Mouse (Mus musculus) C2C12 (cell line): ENCODE results near the gene Traip. TPM values are rescaled to one million over a fixed set of nuclear protein-coding genes. Genes with fewer than 3 reads are reported as not detected.

ENCODE experiments used
- H3K27me3 ChIP-seq: one replicate; pipeline ENCODE4 v1.6.1; 2011; ENCODE audit not compliant: control insufficient read depth, insufficient read depth, insufficient read length
- H3K36me3 ChIP-seq: one replicate; pipeline ENCODE4 v1.6.1; 2011; ENCODE audit not compliant: control insufficient read depth, insufficient read depth
- H3K4me3 ChIP-seq: one replicate; pipeline ENCODE4 v1.5.1; 2011; ENCODE audit warnings: mild to moderate bottlenecking, control low read depth; ENCODE audit not compliant: poor library complexity, insufficient read depth, severe bottlenecking
- H3K79me2 ChIP-seq: one replicate; pipeline ENCODE4 v1.6.1; 2011; ENCODE audit not compliant: control insufficient read depth, insufficient read depth
- H3K79me3 ChIP-seq: one replicate; pipeline ENCODE4 v1.6.1; 2011; ENCODE audit warnings: low read depth, control low read depth
- H3ac ChIP-seq: one replicate; pipeline ENCODE3; 2011; ENCODE audit warnings: low read depth; ENCODE audit not compliant: control insufficient read depth, insufficient read length
- CEBPB ChIP-seq: IDR thresholded peaks from one replicate; pipeline ENCODE4 v1.6.1; 2011; ENCODE audit warnings: low read depth, mild to moderate bottlenecking, control low read depth, moderate library complexity
- CTCF ChIP-seq: IDR thresholded peaks from one replicate; pipeline ENCODE4 v1.5.1; 2011; ENCODE audit not compliant: control insufficient read depth, insufficient read depth, insufficient read length
- FOSL1 ChIP-seq: IDR thresholded peaks from one replicate; pipeline ENCODE4 v1.8.0; 2011; ENCODE audit warnings: mild to moderate bottlenecking, low read length; ENCODE audit not compliant: poor library complexity, insufficient read depth, severe bottlenecking
- MAX ChIP-seq: IDR thresholded peaks from one replicate; pipeline ENCODE4 v1.6.1; 2011; ENCODE audit warnings: mild to moderate bottlenecking, control low read depth
- MYOD1 ChIP-seq: IDR thresholded peaks from one replicate; pipeline ENCODE4 v1.6.1; 2011; ENCODE audit warnings: low read depth; ENCODE audit not compliant: control insufficient read depth, insufficient read length
- MYOG ChIP-seq: IDR thresholded peaks from one replicate; pipeline ENCODE4 v1.6.1; 2011; ENCODE audit not compliant: control insufficient read depth, insufficient read length; ENCODE audit errors: extremely low read depth
- USF1 ChIP-seq: IDR thresholded peaks from one replicate; pipeline ENCODE4 v1.6.1; 2011; ENCODE audit warnings: low read depth, mild to moderate bottlenecking, control low read depth, moderate library complexity
- polyA plus RNA-seq: library from polyadenylated mRNA; unstranded; fragments of >200 nt; fragmentation: generic; extraction: Trizol; gene quantifications from one replicate; pipeline ENCODE4 v1.2.1, GENCODE M21; 2012; ENCODE audit warnings: missing spikeins

The Traip gene
- polyA plus RNA-seq, 1 experiment, result 18.5 TPM

DNA sequence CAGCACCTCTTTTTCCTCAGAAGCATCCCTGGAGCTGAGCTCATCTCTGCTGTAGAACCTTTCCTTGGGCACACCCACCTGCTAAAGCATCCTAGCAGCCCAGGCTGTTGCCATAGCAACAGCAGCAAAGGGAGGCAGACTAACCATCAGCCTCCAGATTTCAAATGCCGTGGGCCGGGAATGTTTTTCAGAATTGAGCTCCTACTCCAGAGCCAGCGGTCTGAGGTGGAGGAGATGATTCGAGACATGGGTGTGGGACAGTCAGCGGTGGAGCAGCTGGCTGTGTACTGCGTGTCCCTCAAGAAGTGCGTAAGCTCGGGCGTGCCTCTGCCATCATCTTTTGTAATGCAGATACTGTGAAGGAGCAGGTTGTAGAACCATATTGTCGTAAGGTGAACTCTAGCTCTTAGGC, 11.4 kb downstream of the Traip start:
- no peak overlapping the region for H3ac ChIP-seq
- H3K27me3 ChIP-seq, result no peaks in the 10 kb centered on the region
- H3K4me3 ChIP-seq, result no peak overlapping the region
- H3K79me2 ChIP-seq, result no peaks in the 10 kb centered on the region
- H3K36me3 ChIP-seq, result peaks cover 47% of the 10 kb centered on the region
- H3K79me3 ChIP-seq, result no peaks in the 10 kb centered on the region
- TF ChIP-seq MYOD1 (no peak), CTCF (no peak), MAX (no peak), FOSL1 (no peak), CEBPB (no peak), USF1 (no peak), MYOG (no peak)

GRCm38 (mm10) chr9:107961881-107962280, 11.9 kb downstream of the Traip start:
- Histone ChIP-seq H3K79me3 (no peaks in the 10 kb centered on the region), H3ac (no peak overlapping the region), H3K79me2 (no peaks in the 10 kb centered on the region), H3K4me3 (no peak overlapping the region), H3K36me3 (peaks cover 47% of the 10 kb centered on the region), H3K27me3 (no peaks in the 10 kb centered on the region)
- TF ChIP-seq USF1 (no peak), CTCF (peak; percentile 38), MAX (no peak), FOSL1 (no peak), MYOD1 (no peak)

DNA sequence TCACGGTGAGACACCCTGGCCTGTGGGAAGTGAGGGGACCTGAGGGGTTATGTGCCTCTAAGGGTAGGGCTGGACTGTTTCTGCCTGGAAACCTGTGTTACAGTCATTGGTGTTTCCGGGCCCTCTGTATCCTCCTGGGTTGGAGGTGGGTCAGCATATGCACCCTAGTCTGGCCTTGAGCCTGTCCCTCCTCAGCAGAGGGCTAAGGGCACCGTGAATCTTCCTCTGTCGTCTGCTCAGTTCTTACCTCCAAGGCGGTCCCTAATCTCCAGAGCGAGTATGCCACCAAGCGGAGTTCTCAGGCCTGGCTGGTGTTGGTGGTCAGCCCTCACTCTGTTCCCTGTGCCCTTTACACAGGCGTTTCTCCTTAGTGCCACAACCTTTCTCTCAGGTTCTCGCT, 13.0 kb downstream of the Traip start:
- Histone ChIP-seq H3K79me3 (no peaks in the 10 kb centered on the region), H3ac (no peak overlapping the region), H3K79me2 (no peaks in the 10 kb centered on the region), H3K4me3 (no peak overlapping the region), H3K36me3 (peaks cover 47% of the 10 kb centered on the region), H3K27me3 (no peaks in the 10 kb centered on the region)
- TF ChIP-seq MYOG (no peak), USF1 (no peak), CEBPB (no peak), MAX (no peak), FOSL1 (no peak), CTCF (no peak), MYOD1 (no peak)

GRCm38 (mm10) chr9:107963700-107964099, 13.8 kb downstream of the Traip start:
- Histone ChIP-seq H3K27me3 (no peaks in the 10 kb centered on the region), H3K4me3 (no peak overlapping the region), H3ac (no peak overlapping the region), H3K79me3 (no peaks in the 10 kb centered on the region), H3K79me2 (no peaks in the 10 kb centered on the region), H3K36me3 (peaks cover 44% of the 10 kb centered on the region)
- TF ChIP-seq CTCF (peak; percentile 70), FOSL1 (no peak), USF1 (no peak), MAX (no peak), MYOD1 (no peak), MYOG (no peak), CEBPB (no peak)

DNA sequence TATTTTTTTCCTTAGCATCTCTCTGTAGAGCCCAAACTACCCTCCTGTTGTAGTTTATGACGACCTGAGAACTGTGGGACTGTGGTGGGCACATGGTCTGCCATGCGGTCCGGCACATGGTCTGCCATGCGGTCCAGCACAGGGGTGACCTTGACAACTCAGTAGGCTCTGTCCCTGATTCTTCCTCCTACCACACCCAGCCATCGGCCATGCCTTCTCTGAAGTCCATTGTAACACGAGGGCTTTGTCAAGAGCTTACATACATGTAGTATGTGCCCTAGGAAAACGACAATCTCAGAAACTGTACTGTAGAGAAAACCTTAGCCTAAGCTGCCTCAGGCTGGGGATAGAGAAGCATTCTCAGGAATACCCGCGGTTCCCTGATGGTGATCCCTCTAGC, 14.7 kb downstream of the Traip start:
- TF ChIP-seq MAX (no peak), MYOD1 (no peak), CEBPB (no peak), CTCF (no peak), MYOG (no peak), FOSL1 (no peak), USF1 (no peak)
- H3K27me3 ChIP-seq, result no peaks in the 10 kb centered on the region
- H3ac ChIP-seq, result no peak overlapping the region
- no peaks in the 10 kb centered on the region for H3K79me2 ChIP-seq
- no peak overlapping the region for H3K4me3 ChIP-seq
- peaks cover 39% of the 10 kb centered on the region for H3K36me3 ChIP-seq
- no peaks in the 10 kb centered on the region for H3K79me3 ChIP-seq

- Histone ChIP-seq H3K79me2 (no peaks in the 10 kb centered on the region), H3K79me3 (no peaks in the 10 kb centered on the region), H3K27me3 (no peaks in the 10 kb centered on the region), H3K4me3 (no peak overlapping the region), H3ac (no peak overlapping the region), H3K36me3 (peaks cover 39% of the 10 kb centered on the region)
- TF ChIP-seq MAX (no peak), MYOD1 (no peak), USF1 (no peak), MYOG (no peak), CEBPB (no peak), CTCF (no peak), FOSL1 (no peak)
Observed at GRCm38 (mm10) chr9:107966676-107967075, 16.7 kb downstream of the Traip start.
